Mouse (Mus musculus) CD4-positive, CD25-positive, alpha-beta regulatory T cell, adult 2 months (primary cell): ENCODE measurements around the gene Sv2c.

Experiments
- DNase-seq: peaks from one replicate; pipeline ENCODE4 v3.0.0-alpha.2; 2012; ENCODE audit warnings: low read depth, low spot score

Sv2c gene

GRCm38 (mm10) chr13:96052755-96053154, 79.6 kb downstream of the Sv2c start:
- DNase-seq: no peak

- DNase-seq: no peak
Measured at GRCm38 (mm10) chr13:96045396-96045795, 87.0 kb downstream of the Sv2c start.

GRCm38 (mm10) chr13:96040275-96041042, 91.9 kb downstream of the Sv2c start:
- peak; percentile 5 for DNase-seq

GRCm38 (mm10) chr13:96039536-96039935, 92.8 kb downstream of the Sv2c start:
- no peak for DNase-seq

- peak; percentile 81 for DNase-seq
Measured at GRCm38 (mm10) chr13:96030368-96031223, 101.8 kb downstream of the Sv2c start.

GRCm38 (mm10) chr13:96023858-96024257, 108.5 kb downstream of the Sv2c start:
- DNase-seq: no peak

- no peak for DNase-seq
Measured at GRCm38 (mm10) chr13:96015516-96015915, 116.9 kb downstream of the Sv2c start.

GRCm38 (mm10) chr13:96010861-96011511, 121.4 kb downstream of the Sv2c start:
- DNase-seq: peak; percentile 36

GRCm38 (mm10) chr13:96008975-96009374, 123.4 kb downstream of the Sv2c start:
- DNase-seq: no peak

- DNase-seq: no peak
Measured at GRCm38 (mm10) chr13:96008154-96008553, 124.2 kb downstream of the Sv2c start.

- DNase-seq: no peak
Measured at GRCm38 (mm10) chr13:96003539-96003938, 128.8 kb downstream of the Sv2c start.

- no peak for DNase-seq
Measured at GRCm38 (mm10) chr13:96002475-96002874, 129.9 kb downstream of the Sv2c start.

- DNase-seq: no peak
Measured at GRCm38 (mm10) chr13:95999396-95999795, 133.0 kb downstream of the Sv2c start.

GRCm38 (mm10) chr13:95997294-95997693, 135.1 kb downstream of the Sv2c start:
- peak; percentile 41 for DNase-seq

GRCm38 (mm10) chr13:95994705-95995703, 137.4 kb downstream of the Sv2c start:
- no peak for DNase-seq

GRCm38 (mm10) chr13:95988181-95988580, 144.2 kb downstream of the Sv2c start:
- peak; percentile 83 for DNase-seq

- peak; percentile 53 for DNase-seq
Measured at GRCm38 (mm10) chr13:95987147-95987546, 145.2 kb downstream of the Sv2c start.

GRCm38 (mm10) chr13:95986375-95986774, 146.0 kb downstream of the Sv2c start:
- DNase-seq: no peak

- DNase-seq: no peak
Measured at GRCm38 (mm10) chr13:95975225-95975624, 157.2 kb downstream of the Sv2c start.

- DNase-seq: peak; percentile 54
Measured at GRCm38 (mm10) chr13:95974106-95974505, 158.3 kb downstream of the Sv2c start.
